Mouse (Mus musculus): ENCODE data around the gene Gli3. TPM values are rescaled to one million over a fixed set of nuclear protein-coding genes. Genes with fewer than 3 reads are reported as not detected.

The Gli3 gene
- polyA plus RNA-seq, 1 experiment from 2014 or later = 30.1 TPM

DNA sequence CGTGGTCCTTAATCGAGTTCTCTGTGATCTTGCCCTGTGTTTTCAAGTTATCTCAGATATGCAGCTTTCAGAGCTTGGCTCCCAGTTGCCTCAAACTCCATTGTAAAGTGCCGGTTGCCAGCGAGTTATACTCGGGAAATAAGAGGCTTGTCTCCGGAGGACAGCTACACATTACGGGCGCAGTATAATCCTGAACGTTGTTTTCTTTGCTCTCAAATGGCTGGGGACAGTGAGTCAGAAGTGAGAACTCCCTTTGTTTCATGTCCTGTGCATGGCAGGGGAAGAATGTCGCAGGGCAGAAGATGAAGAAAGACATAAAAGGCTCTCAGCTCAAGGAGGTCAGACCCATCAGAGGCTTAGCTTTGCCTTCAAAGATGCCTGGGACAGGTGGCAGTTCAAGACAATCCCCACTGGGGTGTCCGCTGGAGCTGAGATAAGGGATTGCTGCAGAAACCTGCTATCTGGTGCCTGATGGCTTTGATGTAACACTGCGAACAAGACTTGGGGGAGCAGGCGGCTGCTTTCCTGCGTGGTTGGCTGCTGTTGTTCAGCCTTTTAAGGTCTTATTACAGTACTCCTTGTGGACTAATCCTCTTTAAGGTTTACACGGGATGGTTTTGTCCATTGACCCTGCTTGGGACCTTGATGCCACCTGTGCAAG, 108.0 kb downstream of the Gli3 start:
- H3K4me1 ChIP-seq = peaks cover 4% of the 10 kb centered on the region; the same call in 1 of the 2 replicates
- no peaks in the 10 kb centered on the region for H3K9me3 ChIP-seq
- H3K27ac ChIP-seq = no peak overlapping the region
- no peak for ATAC-seq (ENCODE audit: insufficient number of reproducible peaks, low FRiP score, low TSS enrichment, low read depth)
- no peak overlapping the region for H3K9ac ChIP-seq
- H3K4me2 ChIP-seq = no peak overlapping the region
- H3K4me3 ChIP-seq = no peak overlapping the region
- WGBS = 45% methylated on average over 15 of the region's 15 CpGs
- no peaks in the 10 kb centered on the region for H3K27me3 ChIP-seq
- no peaks in the 10 kb centered on the region for H3K36me3 ChIP-seq

DNA sequence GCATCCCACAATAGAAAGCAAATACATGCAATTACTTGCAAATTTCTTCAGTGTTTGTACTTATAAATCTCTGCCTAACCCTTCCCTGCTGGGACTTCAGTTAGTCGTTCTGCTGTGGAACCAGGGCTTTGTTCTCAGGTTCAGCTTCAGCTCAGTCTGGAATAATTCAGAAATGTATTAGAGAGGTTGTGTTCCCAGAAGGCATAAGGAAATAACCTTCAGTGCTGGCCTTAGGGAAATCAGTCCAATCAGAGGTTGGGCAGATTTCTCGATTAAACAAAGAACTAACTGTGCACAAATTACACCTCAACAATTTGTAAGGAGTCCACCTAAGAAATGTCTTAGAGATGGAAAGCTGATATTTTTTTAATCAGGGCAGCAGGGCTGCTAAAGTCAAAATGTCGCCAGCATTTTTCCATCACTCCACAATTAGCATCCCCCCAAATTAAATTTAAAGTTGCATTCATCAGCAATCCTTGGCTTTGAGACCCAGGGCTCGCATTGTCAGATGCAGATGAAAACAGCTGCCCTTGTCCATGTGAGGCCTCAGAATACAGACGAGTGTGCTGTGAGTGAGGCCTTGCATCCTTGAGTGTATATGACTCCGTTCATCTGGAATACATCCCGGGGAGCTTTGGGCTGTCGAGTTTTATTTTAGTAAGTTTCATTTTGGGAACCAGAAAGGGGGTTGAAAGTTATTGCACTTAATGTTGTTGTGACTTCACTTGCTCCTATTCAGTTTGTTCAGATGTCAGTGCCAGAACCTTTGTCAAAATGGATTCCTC, 114.3 kb downstream of the Gli3 start:
- Histone ChIP-seq H3K4me1 (peaks cover 13% of the 10 kb centered on the region), H3K9me3 (no peaks in the 10 kb centered on the region), H3K27ac (peak overlapping the region; percentile 29; the same call in 1 of the 2 replicates), H3K27me3 (no peaks in the 10 kb centered on the region), H3K4me3 (no peak overlapping the region), H3K36me3 (no peaks in the 10 kb centered on the region), H3K4me2 (no peak overlapping the region), H3K9ac (no peak overlapping the region)
- no peak for ATAC-seq (ENCODE audit: insufficient number of reproducible peaks, low FRiP score, low TSS enrichment, low read depth)
- 35% methylated on average over 8 of the region's 8 CpGs for WGBS

DNA sequence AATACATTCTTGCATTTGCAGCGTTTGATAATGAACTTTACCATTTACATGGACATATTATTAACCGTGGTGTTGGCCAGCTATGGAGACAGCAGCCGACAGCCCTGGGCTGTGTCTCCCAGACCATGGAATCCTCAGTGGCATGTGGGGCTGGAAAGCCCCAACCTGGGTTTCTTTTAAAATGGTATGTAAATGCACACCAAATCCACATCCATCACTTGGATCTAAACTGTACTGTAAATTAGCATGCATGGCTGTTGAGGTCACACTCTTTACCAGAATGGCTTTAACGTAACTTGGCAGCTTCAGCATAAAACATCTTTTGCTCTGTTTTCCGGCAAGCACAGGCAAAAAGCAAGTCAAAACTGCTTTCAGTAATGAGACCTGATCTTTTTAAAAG, 117.4 kb downstream of the Gli3 start:
- Histone ChIP-seq H3K4me1 (peaks cover 13% of the 10 kb centered on the region), H3K9me3 (no peaks in the 10 kb centered on the region), H3K27me3 (no peaks in the 10 kb centered on the region), H3K27ac (no peak overlapping the region; the same call in 1 of the 2 replicates), H3K4me3 (no peak overlapping the region), H3K4me2 (no peak overlapping the region), H3K36me3 (no peaks in the 10 kb centered on the region; the same call in 1 of the 2 replicates), H3K9ac (no peak overlapping the region)
- ATAC-seq (ENCODE audit: insufficient number of reproducible peaks, low FRiP score, low TSS enrichment, low read depth) = no peak
- whole genome bisulfite sequencing = 63% methylated on average over 5 of the region's 5 CpGs

DNA sequence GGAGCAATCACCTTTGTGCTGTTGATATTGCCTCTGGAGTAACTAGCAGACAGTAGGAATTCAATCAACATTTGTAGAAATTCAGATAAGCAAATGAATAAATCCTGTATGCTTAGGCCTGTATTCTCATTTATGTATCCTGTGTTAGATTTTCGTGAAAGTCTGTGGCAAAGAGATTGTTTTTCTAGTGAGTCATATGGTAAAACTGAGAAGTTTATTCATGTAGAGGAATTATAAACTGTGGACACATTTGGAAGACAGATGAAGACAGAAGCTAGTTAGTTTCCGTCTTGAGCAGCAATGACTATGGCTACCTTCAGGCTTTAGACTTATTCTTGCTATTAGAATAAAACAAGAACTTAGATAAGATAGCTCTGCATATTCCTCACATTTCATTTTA, 122.9 kb downstream of the Gli3 start:
- Histone ChIP-seq H3K4me3 (no peak overlapping the region), H3K27ac (no peak overlapping the region), H3K9me3 (no peaks in the 10 kb centered on the region), H3K4me2 (no peak overlapping the region), H3K36me3 (no peaks in the 10 kb centered on the region; the same call in 1 of the 2 replicates), H3K27me3 (no peaks in the 10 kb centered on the region), H3K9ac (no peak overlapping the region), H3K4me1 (peaks cover 31% of the 10 kb centered on the region)
- WGBS = 55% methylated on average over 2 of the region's 2 CpGs
- no peak for ATAC-seq (ENCODE audit: insufficient number of reproducible peaks, low FRiP score, low TSS enrichment, low read depth)

DNA sequence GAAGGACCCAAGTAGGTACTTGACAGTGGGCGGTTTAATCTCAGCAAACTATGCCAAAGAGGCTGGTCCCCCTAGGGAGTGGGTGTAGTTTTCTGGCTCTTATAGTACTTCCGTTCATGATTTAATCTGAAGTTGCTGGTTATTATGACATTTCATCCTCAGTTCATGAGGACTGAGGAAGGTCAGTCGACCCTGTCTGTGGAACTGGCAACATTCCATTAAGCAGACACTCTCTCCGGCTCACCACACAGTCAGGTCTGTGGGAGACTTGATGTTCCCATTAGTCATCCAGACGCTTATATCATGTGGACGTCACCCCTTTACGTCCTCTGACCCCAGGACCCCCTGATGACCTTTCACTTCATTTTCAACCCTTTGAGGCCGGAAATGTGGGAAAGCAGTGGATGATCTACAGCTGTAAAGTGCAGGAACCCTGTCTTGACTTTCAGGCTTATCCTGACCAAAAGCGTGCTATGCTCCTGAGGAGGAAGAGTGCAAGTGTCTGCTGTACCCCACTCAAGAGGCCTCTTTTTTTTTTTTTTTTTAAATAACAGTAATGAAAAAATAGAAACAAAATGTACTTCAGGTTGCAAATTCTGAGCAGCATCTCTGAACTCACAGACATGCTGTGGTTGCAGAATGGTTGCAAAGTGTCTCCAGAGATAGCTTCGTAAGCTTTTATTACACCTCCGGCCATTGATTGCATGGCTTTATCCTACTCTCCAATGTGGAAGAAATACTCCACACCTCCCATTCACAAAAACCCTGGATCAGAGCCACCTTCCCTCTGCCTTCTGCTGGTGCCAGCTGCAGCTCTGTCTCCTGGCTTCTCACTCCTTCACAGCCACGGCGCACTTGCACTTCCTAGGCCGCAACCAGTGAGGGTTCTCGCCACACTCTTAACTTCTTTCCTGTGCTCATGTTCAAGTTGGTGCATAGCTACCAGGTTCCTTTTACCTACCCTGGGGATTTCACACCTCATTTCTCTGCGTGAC, 125.5 kb downstream of the Gli3 start:
- Histone ChIP-seq H3K9me3 (no peaks in the 10 kb centered on the region), H3K4me2 (no peak overlapping the region), H3K4me3 (no peak overlapping the region), H3K4me1 (peaks cover 30% of the 10 kb centered on the region), H3K27ac (no peak overlapping the region), H3K27me3 (no peaks in the 10 kb centered on the region), H3K9ac (no peak overlapping the region), H3K36me3 (no peaks in the 10 kb centered on the region; the same call in 1 of the 2 replicates)
- ATAC-seq (ENCODE audit: insufficient number of reproducible peaks, low FRiP score, low TSS enrichment, low read depth) = no peak
- 52% methylated on average over 16 of the region's 16 CpGs for WGBS

DNA sequence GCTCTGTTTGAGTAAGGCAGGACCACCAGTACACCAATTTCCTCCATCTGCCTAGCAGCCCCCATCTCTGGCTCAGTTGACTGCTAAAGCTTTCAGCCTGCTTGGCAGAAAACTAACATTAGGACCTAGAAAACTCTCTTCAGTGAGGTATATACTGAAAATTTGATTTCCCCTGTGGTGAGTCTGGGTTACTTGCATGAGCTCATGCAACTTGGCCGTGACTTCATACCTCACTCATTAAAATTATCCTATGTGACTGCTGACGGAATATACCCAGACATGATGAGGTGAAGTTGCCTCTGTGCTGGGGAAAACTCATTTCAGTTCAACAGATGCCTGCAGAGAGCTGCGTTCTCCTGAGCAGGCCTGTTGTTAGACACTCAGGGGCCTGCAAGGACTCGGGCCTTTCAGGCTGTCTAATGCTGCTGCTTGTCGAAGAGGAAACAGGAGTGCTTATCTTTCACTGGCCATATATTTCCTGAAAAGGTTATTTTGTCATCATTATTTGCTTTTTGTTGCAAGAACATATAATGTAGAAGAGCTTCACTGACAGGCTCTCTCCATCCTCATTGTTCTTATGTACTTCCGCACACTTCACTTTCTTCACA, 127.4 kb downstream of the Gli3 start:
- no peak overlapping the region for H3K4me3 ChIP-seq
- no peaks in the 10 kb centered on the region for H3K27me3 ChIP-seq
- H3K9ac ChIP-seq = no peak overlapping the region
- H3K4me1 ChIP-seq = peaks cover 30% of the 10 kb centered on the region
- WGBS = 44% methylated on average over 6 of the region's 6 CpGs
- H3K4me2 ChIP-seq = no peak overlapping the region
- no peaks in the 10 kb centered on the region for H3K36me3 ChIP-seq
- ATAC-seq (ENCODE audit: insufficient number of reproducible peaks, low FRiP score, low TSS enrichment, low read depth) = peak; percentile 85
- H3K27ac ChIP-seq = peak overlapping the region; percentile 73
- H3K9me3 ChIP-seq = no peaks in the 10 kb centered on the region

DNA sequence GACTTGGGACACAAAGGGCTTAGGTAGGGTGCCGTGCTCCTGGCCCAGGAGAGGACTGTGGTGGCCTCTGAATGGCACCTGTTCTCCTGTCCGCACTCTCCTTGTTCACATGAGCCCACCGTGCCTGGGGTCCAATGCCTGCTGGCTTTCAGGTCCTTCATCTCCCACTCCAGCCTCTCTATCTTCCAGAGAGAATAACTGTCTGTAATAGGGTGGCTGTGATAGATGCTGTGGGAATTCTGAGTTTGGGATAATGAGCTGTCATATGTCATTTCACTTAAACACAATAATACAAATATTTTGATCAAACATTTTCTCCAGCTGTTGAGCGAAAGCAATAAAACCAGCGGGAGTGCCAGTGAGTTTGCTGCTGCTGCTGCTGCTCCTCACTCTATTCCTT, 133.6 kb downstream of the Gli3 start:
- WGBS = 30% methylated on average over 5 of the region's 5 CpGs
- H3K36me3 ChIP-seq = no peaks in the 10 kb centered on the region
- no peak overlapping the region for H3K4me2 ChIP-seq
- no peak overlapping the region for H3K4me3 ChIP-seq
- ATAC-seq (ENCODE audit: insufficient number of reproducible peaks, low FRiP score, low TSS enrichment, low read depth) = no peak
- peaks cover 10% of the 10 kb centered on the region for H3K4me1 ChIP-seq
- H3K9me3 ChIP-seq = no peaks in the 10 kb centered on the region
- no peak overlapping the region for H3K27ac ChIP-seq
- H3K9ac ChIP-seq = no peak overlapping the region
- H3K27me3 ChIP-seq = no peaks in the 10 kb centered on the region

DNA sequence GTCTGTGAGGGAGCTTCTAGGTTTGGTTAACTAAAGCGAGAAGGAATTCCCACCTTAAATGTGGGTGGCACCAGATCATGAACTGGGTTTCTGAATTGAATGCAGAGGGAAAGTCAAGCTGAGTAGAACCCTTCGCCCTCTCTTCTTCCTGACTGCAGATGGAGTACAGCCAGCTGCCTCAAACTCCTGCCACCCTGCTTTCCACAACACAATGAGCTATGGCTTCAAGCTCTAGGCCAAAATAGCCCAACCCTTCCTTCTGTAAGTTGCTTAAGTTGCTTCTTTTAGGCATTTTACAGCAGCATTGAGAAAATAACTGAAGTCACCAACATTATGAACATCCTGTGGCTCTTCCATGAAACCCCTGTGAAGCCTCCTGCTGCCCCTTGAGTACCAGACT, 136.7 kb downstream of the Gli3 start:
- H3K4me1 ChIP-seq = peaks cover 22% of the 10 kb centered on the region
- H3K4me2 ChIP-seq = no peak overlapping the region
- no peaks in the 10 kb centered on the region for H3K27me3 ChIP-seq
- 82% methylated on average over 2 of the region's 2 CpGs for WGBS
- no peaks in the 10 kb centered on the region for H3K36me3 ChIP-seq
- H3K27ac ChIP-seq = 0 out of 2 replicates have a peak overlapping the region, but pooled peaks have one; percentile 3
- no peaks in the 10 kb centered on the region for H3K9me3 ChIP-seq
- no peak overlapping the region for H3K4me3 ChIP-seq
- ATAC-seq (ENCODE audit: insufficient number of reproducible peaks, low FRiP score, low TSS enrichment, low read depth) = no peak
- no peak overlapping the region for H3K9ac ChIP-seq

DNA sequence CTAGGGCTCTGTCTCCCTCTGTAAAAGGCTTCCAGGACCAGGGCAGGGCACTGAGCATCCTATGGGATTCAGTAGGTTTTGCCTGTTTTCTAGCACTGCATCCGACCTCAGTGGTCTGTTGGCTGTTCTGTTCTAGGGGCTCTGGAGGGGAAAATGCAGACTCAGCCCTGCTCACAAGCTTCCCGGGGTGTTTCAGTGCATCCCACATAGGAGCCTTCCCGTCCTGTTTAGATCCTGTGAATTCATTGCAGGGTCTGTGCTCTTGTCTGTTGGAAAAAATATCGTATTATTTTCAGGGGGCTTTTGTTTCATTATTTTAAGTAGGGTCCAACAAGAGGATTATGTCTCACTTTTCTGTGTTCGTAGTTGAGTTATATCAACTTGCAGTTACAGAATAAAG, 139.1 kb downstream of the Gli3 start:
- no peak overlapping the region for H3K9ac ChIP-seq
- no peaks in the 10 kb centered on the region for H3K9me3 ChIP-seq
- no peak overlapping the region for H3K4me2 ChIP-seq
- ATAC-seq (ENCODE audit: insufficient number of reproducible peaks, low FRiP score, low TSS enrichment, low read depth) = no peak
- H3K4me3 ChIP-seq = no peak overlapping the region
- H3K4me1 ChIP-seq = peaks cover 14% of the 10 kb centered on the region
- no peaks in the 10 kb centered on the region for H3K36me3 ChIP-seq
- no peak overlapping the region for H3K27ac ChIP-seq
- H3K27me3 ChIP-seq = no peaks in the 10 kb centered on the region
- 46% methylated on average over 5 of the region's 5 CpGs for WGBS

DNA sequence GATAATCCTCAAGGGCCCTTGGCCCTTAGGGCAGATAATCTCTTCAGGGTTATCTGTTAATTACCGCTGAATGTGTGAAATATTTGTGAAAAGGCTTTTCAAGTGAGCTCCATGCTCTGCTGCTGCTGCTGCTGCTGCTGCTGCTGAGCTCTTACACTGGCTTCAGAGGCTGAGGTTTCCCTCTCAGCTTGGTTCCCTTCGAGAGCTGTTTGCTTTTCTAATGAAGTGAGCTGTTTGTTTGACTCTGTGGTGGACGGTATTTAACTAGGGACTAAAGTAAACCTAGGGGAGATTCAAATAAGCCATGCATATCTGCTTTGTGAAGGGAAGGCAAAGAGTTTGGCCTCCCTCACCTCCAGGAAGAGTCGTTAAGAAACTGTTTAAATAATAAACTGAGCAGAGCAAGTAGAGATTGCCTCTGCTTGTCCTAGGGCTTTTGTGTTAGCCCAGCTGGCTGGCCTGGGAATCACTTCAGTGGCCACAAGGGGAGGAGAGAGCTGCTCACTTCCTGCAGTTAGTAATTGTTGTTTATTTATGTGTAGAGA, 139.7 kb downstream of the Gli3 start:
- ATAC-seq (ENCODE audit: insufficient number of reproducible peaks, low FRiP score, low TSS enrichment, low read depth) = no peak
- WGBS = 17% methylated on average over 4 of the region's 4 CpGs
- H3K4me1 ChIP-seq = peaks cover 14% of the 10 kb centered on the region
- no peak overlapping the region for H3K9ac ChIP-seq
- no peaks in the 10 kb centered on the region for H3K36me3 ChIP-seq
- no peaks in the 10 kb centered on the region for H3K27me3 ChIP-seq
- no peak overlapping the region for H3K4me3 ChIP-seq
- no peaks in the 10 kb centered on the region for H3K9me3 ChIP-seq
- H3K4me2 ChIP-seq = no peak overlapping the region
- peak overlapping the region; percentile 54 for H3K27ac ChIP-seq

DNA sequence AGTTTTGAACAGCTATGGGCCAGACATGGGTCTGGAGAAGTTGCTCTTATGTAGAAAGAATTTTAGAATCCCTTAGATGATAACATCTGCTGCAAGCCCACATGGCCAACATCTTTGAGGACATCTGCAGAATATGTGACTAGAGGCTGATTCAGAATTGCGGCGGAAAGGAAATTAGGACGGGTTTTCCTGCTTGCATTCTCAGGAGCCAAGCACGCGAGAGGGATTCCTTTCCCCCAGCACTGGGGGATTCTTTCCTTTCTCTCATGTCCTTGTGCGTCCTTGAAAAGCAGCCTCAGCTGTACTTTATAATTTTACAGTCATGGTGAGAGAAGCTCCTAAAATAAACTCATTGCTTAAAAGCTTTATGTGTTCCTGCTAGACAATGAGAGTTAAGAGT, 141.0 kb downstream of the Gli3 start:
- 38% methylated on average over 6 of the region's 6 CpGs for WGBS
- Histone ChIP-seq H3K36me3 (no peaks in the 10 kb centered on the region), H3K4me1 (peaks cover 14% of the 10 kb centered on the region), H3K4me2 (no peak overlapping the region), H3K9me3 (no peaks in the 10 kb centered on the region), H3K4me3 (no peak overlapping the region), H3K27me3 (no peaks in the 10 kb centered on the region), H3K9ac (no peak overlapping the region), H3K27ac (no peak overlapping the region)
- no peak for ATAC-seq (ENCODE audit: insufficient number of reproducible peaks, low FRiP score, low TSS enrichment, low read depth)

All from limb, embryonic 15.5 days (tissue).